Mouse (Mus musculus) liver, embryonic 16.5 days (tissue): ENCODE results near the gene Ttyh2. TPM values are rescaled to one million over a fixed set of nuclear protein-coding genes. Genes with fewer than 3 reads are reported as not detected.
A peak's percentile ranks its signal among the peaks of the same experiment; 100 is the strongest.

ENCODE experiments used
- ATAC-seq: fragments of 200-750 bp; cut with Nextera tagmentation; 2 replicates; pipeline ENCODE4 v1.8.0; 2017; ENCODE audit warnings: low read depth, mild to moderate bottlenecking, moderate number of reproducible peaks, moderate library complexity
- H3K27ac ChIP-seq: fragments of 300-500 bp; sonication (generic); 2 replicates; pipeline ENCODE4 v1.5.1; 2014; ENCODE audit warnings: mild to moderate bottlenecking, low read length
- H3K27me3 ChIP-seq: fragments of 300-500 bp; sonication (generic); 2 replicates; pipeline ENCODE4 v1.6.1; 2014; ENCODE audit warnings: low read depth, low read length, mixed read lengths; ENCODE audit not compliant: control insufficient read depth, insufficient read depth
- H3K36me3 ChIP-seq: fragments of 300-500 bp; sonication (generic); 2 replicates; pipeline ENCODE4 v1.6.1; 2014; ENCODE audit warnings: mild to moderate bottlenecking; ENCODE audit not compliant: control insufficient read depth, insufficient read depth
- H3K4me1 ChIP-seq: fragments of 300-500 bp; sonication (generic); 2 replicates; pipeline ENCODE4 v1.6.1; 2014; ENCODE audit warnings: low read depth, low read length, mixed read lengths; ENCODE audit not compliant: control insufficient read depth
- H3K4me2 ChIP-seq: fragments of 300-500 bp; sonication (generic); 2 replicates; pipeline ENCODE4 v1.6.1; 2014; ENCODE audit warnings: low read depth, low read length, mixed read lengths
- H3K4me3 ChIP-seq: fragments of 300-500 bp; sonication (generic); 2 replicates; pipeline ENCODE4 v1.5.1; 2014; ENCODE audit warnings: low read depth, mild to moderate bottlenecking, low read length
- H3K9ac ChIP-seq: fragments of 300-500 bp; sonication (generic); 2 replicates; pipeline ENCODE4 v1.6.1; 2014; ENCODE audit warnings: low read depth, low read length
- H3K9me3 ChIP-seq: fragments of 300-500 bp; sonication (generic); replicated peaks from 2 replicates; pipeline ENCODE4 v1.6.1; 2016; ENCODE audit warnings: low read length; ENCODE audit not compliant: control insufficient read depth
- WGBS: fragments of 180-500 bp; shearing (Covaris S2); extraction: QIAGEN DNeasy Blood & Tissue Kit; methylation state at CpG from one replicate; pipeline ENCODE4 v1.1.7; 2014; ENCODE audit not compliant: insufficient replicate concordance; 5-methylcytosine and 5-hydroxymethylcytosine counted together
- polyA plus RNA-seq: library from polyadenylated mRNA; unstranded; fragments of >200 nt; fragmentation: Nextera tagmentation; extraction: Ambion mirVana; gene quantifications from 2 replicates; pipeline ENCODE4 v1.2.1, GENCODE M21; 2015

Gene Ttyh2
- polyA plus RNA-seq, 1 experiment from 2014 or later, result 15.3 TPM

DNA sequence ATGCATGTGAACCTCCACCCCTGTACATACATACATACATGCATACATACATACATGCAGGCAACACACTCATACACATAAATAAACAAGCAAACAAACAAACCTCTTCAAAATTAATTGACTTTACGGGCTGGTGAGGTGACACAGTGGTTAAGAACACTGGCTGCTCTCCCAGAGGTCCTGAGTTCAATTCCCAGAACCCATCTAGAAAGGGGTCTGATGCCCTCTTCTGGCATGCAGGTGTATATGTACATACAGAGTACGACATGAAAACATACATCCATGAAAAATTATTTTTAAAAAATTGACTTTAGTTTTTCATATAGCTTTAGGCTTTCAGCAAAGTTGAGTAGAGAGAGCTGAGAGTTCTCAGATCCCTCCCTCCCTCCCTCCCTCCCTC is 60.9 kb downstream of the Ttyh2 start:
- Histone ChIP-seq H3K27ac (no peak overlapping the region), H3K9ac (no peak overlapping the region), H3K36me3 (no peaks in the 10 kb centered on the region), H3K9me3 (no peaks in the 10 kb centered on the region), H3K4me1 (no peaks in the 10 kb centered on the region), H3K27me3 (no peaks in the 10 kb centered on the region), H3K4me3 (no peak overlapping the region), H3K4me2 (no peak overlapping the region)
- 58% methylated on average over 2 of the region's 2 CpGs for WGBS
- ATAC-seq, result no peak

DNA sequence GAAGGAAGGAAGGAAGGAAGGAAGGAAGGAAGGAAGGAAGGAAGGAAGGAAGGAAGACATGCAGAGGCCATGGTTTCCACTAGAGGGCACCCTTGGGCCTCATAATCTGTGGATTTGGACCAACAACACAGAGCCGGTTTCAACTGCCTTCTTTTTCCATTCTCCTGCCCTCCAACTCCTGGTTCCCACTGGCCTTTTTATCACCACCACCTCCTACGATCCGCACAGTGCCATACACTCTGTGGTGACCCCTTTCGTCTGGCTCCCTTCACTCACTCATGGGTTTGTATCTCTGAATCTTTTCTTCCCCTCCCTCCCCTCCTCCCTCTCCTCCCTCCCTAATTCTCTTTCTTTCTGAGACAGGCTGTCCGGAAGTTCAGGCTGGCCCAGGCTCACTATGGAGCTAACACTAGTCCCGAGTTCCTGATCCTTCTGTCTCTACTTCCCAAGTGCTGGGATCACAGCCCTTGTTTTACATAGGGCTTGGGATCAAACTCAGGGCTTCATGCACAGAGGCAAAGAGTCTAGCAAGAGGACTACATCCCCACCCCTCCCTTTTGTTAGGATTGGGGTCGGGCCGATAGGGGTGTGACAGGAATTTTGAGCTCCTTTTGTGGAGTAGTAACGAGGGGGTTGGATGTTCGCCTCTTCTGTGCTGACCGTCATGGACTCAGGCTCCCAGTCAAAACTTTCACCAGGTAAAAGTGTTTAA is 61.8 kb downstream of the Ttyh2 start:
- no peak for ATAC-seq
- Histone ChIP-seq H3K36me3 (no peaks in the 10 kb centered on the region), H3K4me1 (no peaks in the 10 kb centered on the region), H3K27ac (no peak overlapping the region), H3K9me3 (no peaks in the 10 kb centered on the region), H3K27me3 (no peaks in the 10 kb centered on the region), H3K4me3 (no peak overlapping the region), H3K4me2 (no peak overlapping the region), H3K9ac (no peak overlapping the region)
- 44% methylated on average over 11 of the region's 11 CpGs for WGBS

DNA sequence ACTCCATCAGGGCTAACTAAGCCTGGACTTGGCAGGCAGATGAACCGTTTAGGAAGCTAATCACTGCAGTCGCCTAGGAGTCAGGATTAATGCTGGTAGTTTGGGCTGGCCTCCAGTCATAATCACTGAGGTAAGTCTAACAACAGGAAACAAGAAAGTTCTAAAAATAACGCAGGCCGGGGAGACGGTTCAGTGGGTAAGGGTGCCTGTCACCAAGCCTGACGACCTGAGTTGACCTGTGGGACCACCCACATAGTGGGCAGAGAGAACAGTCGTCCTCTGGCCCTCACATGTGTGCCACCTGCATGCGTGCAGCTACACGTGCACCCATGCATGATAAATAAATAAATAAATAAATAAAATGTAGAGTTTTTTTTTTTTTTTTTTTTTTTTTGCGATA is 65.4 kb downstream of the Ttyh2 start:
- Histone ChIP-seq H3K27me3 (no peaks in the 10 kb centered on the region; the same call in 1 of the 2 replicates), H3K36me3 (no peaks in the 10 kb centered on the region), H3K27ac (no peak overlapping the region), H3K4me1 (no peaks in the 10 kb centered on the region), H3K9me3 (no peaks in the 10 kb centered on the region), H3K9ac (no peak overlapping the region), H3K4me2 (no peak overlapping the region), H3K4me3 (no peak overlapping the region)
- no peak for ATAC-seq
- 33% methylated on average over 10 of the region's 10 CpGs for WGBS

DNA sequence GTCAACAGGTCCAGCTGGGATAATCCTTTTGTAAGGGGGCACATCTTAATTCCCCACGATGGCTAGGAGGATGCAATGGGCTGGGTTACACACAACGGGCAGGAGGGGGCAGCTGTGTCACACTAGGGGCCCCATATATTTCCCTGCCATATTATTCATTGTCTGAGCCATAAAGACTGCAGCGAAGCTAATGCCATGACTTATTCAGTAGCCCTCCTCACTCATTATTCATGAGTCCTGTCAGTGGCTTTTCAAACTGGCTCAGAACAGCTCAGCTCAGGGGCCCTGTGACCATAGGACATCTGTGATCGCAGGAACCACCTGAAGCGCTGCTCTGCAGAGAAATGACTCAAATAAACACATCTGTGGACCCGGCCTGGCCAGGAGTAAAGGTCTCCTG is 66.2 kb downstream of the Ttyh2 start:
- Histone ChIP-seq H3K27ac (no peak overlapping the region), H3K4me1 (no peaks in the 10 kb centered on the region), H3K4me3 (no peak overlapping the region), H3K9me3 (no peaks in the 10 kb centered on the region), H3K4me2 (no peak overlapping the region), H3K27me3 (no peaks in the 10 kb centered on the region; the same call in 1 of the 2 replicates), H3K36me3 (no peaks in the 10 kb centered on the region), H3K9ac (no peak overlapping the region)
- no peak for ATAC-seq
- 45% methylated on average over 6 of the region's 6 CpGs for WGBS

DNA sequence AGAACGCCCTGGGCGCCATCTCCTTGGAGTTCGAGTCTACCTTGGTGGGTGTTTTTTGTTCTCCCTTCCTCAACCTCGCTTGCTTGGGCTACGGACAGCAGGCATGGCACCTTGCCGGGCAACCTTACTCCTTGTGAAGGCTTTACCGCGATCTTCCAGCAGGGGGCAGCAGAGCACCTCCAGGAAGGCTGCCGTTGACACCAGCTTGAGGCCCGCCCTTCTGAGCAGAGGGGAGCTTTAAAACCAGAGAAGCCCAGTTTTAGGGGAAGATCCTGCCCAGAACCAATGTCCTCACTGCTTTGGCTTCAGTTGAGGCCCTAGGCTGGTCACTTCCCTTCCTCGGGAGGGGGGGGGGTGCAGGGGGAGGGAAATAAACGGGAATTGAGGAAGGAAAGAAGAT is 69.9 kb downstream of the Ttyh2 start:
- Histone ChIP-seq H3K27me3 (no peaks in the 10 kb centered on the region; the same call in 1 of the 2 replicates), H3K36me3 (no peaks in the 10 kb centered on the region), H3K4me3 (no peak overlapping the region), H3K9ac (no peak overlapping the region), H3K27ac (no peak overlapping the region), H3K4me1 (no peaks in the 10 kb centered on the region), H3K9me3 (no peaks in the 10 kb centered on the region), H3K4me2 (no peak overlapping the region)
- WGBS, result 1% methylated on average over 12 of the region's 12 CpGs
- ATAC-seq, result peak; percentile 39

DNA sequence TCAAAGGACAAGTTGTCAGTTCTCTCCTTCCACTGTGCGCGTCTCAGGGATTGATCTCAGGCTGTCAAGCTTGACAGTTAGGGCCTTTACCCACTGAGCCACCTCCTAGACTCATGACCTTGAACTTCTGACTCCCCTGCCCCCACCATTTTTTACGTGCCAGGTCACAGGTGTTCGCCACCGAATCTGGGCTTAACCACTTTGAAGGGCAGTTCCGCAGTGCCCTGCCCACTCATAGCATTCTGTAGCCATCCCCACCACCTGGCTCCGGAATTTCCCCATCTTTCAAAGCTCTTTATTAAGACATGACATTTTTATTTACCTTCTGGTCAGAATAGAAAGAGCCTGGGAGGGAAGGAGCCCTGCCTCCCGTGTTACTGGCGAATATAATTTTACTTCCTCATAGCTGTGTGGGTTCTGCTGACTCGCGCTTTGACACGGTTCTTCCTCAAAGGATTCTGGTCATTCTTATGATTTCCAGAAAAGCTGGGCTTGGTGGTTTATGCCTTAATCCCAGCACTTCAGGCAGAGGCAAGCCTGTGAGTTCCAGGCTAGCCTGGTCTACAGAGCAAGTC is 72.4 kb downstream of the Ttyh2 start:
- Histone ChIP-seq H3K36me3 (no peaks in the 10 kb centered on the region), H3K9me3 (no peaks in the 10 kb centered on the region), H3K9ac (no peak overlapping the region), H3K27ac (no peak overlapping the region), H3K27me3 (no peaks in the 10 kb centered on the region; the same call in 1 of the 2 replicates), H3K4me1 (no peaks in the 10 kb centered on the region), H3K4me2 (no peak overlapping the region), H3K4me3 (no peak overlapping the region)
- no peak for ATAC-seq
- WGBS, result 48% methylated on average over 12 of the region's 12 CpGs

DNA sequence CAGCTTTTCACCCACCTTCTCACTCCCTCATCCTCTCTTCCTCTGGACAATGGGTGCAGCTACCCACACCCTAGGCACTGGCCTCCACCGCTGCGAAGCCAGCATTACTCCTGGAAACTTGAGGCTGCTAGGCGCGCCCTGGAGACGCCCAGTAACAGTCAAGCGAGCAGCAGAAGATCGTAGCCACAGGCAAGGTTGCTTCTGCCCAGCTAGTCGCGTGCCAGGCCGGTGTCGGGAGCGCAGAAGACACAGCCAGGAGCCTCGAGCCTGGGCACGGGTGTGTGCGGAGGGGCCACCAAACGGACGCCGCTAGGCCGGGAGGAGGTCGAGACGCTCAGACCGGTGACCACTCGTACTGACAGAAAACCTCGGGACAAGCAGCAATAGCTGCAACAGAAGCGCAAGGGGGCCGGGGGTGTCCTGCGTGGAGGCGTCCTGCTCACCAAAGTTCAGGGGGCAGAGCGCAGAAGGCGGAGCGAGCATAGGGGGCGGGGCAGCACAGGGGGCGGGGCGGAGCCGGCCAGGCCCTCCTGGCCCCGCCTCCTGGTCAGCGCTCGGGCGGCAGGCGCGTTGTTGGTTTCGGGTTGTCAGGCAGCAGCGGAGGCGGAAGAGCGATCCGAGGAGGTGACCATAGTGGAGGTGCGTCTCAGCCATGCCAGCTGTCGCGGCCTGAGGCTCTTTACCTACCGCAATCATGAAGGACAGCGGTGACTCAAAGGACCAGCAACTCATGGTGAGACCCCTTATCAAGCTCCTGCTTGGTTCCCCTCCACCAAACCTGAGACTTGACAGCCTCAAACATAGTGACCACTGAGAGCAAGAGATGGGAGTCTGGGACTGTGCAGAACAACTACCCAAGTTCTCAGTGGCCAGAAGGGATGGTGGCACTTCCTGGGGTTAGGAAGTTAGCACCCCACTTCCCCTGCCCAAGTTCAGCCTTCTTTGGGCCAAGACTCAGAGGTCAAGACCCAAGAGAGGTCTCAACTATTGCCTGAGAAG is 89.9 kb downstream of the Ttyh2 start, which contains the start of gene Kif19a:
Gene Kif19a, plus strand, starts transcription at position 569 of the 999 bp plus-strand sequence.
- H3K9ac ChIP-seq, result no peak within 1 kb of the TSS
- 4% methylated on average over 50 of the region's 51 CpGs for WGBS
- peak within 1 kb of the TSS; percentile 45 for H3K4me3 ChIP-seq
- no peaks in the 10 kb centered on the region; the same call in none of the 2 replicates for H3K4me1 ChIP-seq
- peaks cover 14% of the 10 kb centered on the region; the same call in 1 of the 2 replicates for H3K27me3 ChIP-seq
- peak within 1 kb of the TSS; percentile 55 for H3K4me2 ChIP-seq
- ATAC-seq, result peak; percentile 75
- H3K36me3 ChIP-seq, result no peaks in the 10 kb centered on the region
- H3K27ac ChIP-seq, result no peak within 1 kb of the TSS
- no peaks in the 10 kb centered on the region for H3K9me3 ChIP-seq

DNA sequence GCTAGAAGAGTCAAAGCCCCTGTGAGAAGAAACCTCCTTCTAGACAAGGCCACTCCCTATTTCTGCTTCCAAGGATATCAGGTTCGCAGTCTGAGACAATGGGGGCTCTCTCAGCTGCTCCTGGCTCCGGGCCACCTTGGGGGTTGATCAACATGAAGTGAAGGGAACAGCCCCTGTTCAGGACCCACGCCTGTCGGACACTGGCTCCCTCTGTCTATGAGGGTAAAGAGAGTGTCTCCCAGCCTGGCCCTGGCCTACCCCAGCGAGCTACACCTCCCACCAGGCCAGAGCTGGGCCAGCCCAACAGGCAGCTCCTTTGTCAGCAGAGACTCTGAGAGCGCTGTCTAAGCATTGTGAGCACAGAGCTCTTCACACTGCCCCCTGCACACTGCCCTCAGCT is 94.7 kb downstream of the Ttyh2 start:
- H3K9ac ChIP-seq, result no peak overlapping the region
- H3K4me2 ChIP-seq, result no peak overlapping the region
- no peaks in the 10 kb centered on the region for H3K9me3 ChIP-seq
- no peak for ATAC-seq
- no peaks in the 10 kb centered on the region; the same call in 1 of the 2 replicates for H3K4me1 ChIP-seq
- 44% methylated on average over 6 of the region's 6 CpGs for WGBS
- no peak overlapping the region for H3K27ac ChIP-seq
- H3K4me3 ChIP-seq, result no peak overlapping the region
- H3K36me3 ChIP-seq, result no peaks in the 10 kb centered on the region
- peaks cover 12% of the 10 kb centered on the region; the same call in 1 of the 2 replicates for H3K27me3 ChIP-seq
